Mouse (Mus musculus) neural tube, embryonic 12.5 days (tissue): ENCODE data around the gene Olig2. TPM values are rescaled to one million over a fixed set of nuclear protein-coding genes. Genes with fewer than 3 reads are reported as not detected.

Experiments
- ATAC-seq: fragments of 200-750 bp; cut with Nextera tagmentation; 2 replicates; pipeline ENCODE4 v1.8.0; 2017; ENCODE audit warnings: low read depth, mild to moderate bottlenecking, moderate TSS enrichment, moderate library complexity; ENCODE audit not compliant: low FRiP score
- H3K27ac ChIP-seq: fragments of 300-500 bp; sonication (generic); 2 replicates; pipeline ENCODE4 v1.5.1; 2016
- H3K27me3 ChIP-seq: fragments of 300-500 bp; sonication (generic); replicated peaks from 2 replicates; pipeline ENCODE4 v1.6.1; 2016; ENCODE audit warnings: mild to moderate bottlenecking
- H3K36me3 ChIP-seq: fragments of 300-500 bp; sonication (generic); 2 replicates; pipeline ENCODE4 v1.6.1; 2016; ENCODE audit warnings: mild to moderate bottlenecking
- H3K4me1 ChIP-seq: fragments of 300-500 bp; sonication (generic); 2 replicates; pipeline ENCODE4 v1.6.1; 2016
- H3K4me2 ChIP-seq: fragments of 300-500 bp; sonication (generic); replicated peaks from 2 replicates; pipeline ENCODE4 v1.6.1; 2016; ENCODE audit warnings: mild to moderate bottlenecking
- H3K4me3 ChIP-seq: fragments of 300-500 bp; sonication (generic); 2 replicates; pipeline ENCODE4 v1.5.1; 2016
- H3K9ac ChIP-seq: fragments of 300-500 bp; sonication (generic); 2 replicates; pipeline ENCODE4 v1.6.1; 2016; ENCODE audit warnings: mild to moderate bottlenecking
- H3K9me3 ChIP-seq: fragments of 300-500 bp; sonication (generic); 2 replicates; pipeline ENCODE4 v1.6.1; 2016; ENCODE audit warnings: mild to moderate bottlenecking
- WGBS: fragments of 180-500 bp; shearing (Covaris S2); methylation state at CpG from one replicate; pipeline ENCODE4 v1.1.7; 2016; 5-methylcytosine and 5-hydroxymethylcytosine counted together
- polyA plus RNA-seq: library from polyadenylated mRNA; unstranded; fragments of >200 nt; fragmentation: Nextera tagmentation; extraction: Ambion mirVana; gene quantifications from 2 replicates; pipeline ENCODE4 v1.2.1, GENCODE M21; 2016

Gene Olig2
- polyA plus RNA-seq, 1 experiment from 2014 or later = 2.9 TPM

- WGBS = 77% methylated on average over 6 of the region's 6 CpGs
- Histone ChIP-seq H3K9me3 (peaks cover 5% of the 10 kb centered on the region; the same call in 1 of the 2 replicates), H3K9ac (no peak overlapping the region), H3K27ac (no peak overlapping the region), H3K36me3 (no peaks in the 10 kb centered on the region), H3K4me1 (peaks cover 12% of the 10 kb centered on the region), H3K27me3 (peaks cover 99% of the 10 kb centered on the region), H3K4me2 (no peak overlapping the region), H3K4me3 (no peak overlapping the region)
- ATAC-seq = no peak
Measured at GRCm38 (mm10) chr16:91217948-91218347, 7.3 kb upstream of the Olig2 start.

- peaks cover 99% of the 10 kb centered on the region for H3K27me3 ChIP-seq
- peaks cover 5% of the 10 kb centered on the region; the same call in 1 of the 2 replicates for H3K9me3 ChIP-seq
- no peak overlapping the region for H3K4me3 ChIP-seq
- H3K27ac ChIP-seq = no peak overlapping the region
- no peaks in the 10 kb centered on the region for H3K36me3 ChIP-seq
- no peak overlapping the region for H3K9ac ChIP-seq
- H3K4me2 ChIP-seq = no peak overlapping the region
- no peak for ATAC-seq
- WGBS = 9% methylated on average over 14 of the region's 14 CpGs
- peaks cover 14% of the 10 kb centered on the region for H3K4me1 ChIP-seq
Measured at GRCm38 (mm10) chr16:91219246-91219645, 6.0 kb upstream of the Olig2 start.

GRCm38 (mm10) chr16:91222171-91222642, 3.0 kb upstream of the Olig2 start:
- WGBS = 1% methylated on average over 25 of the region's 25 CpGs
- Histone ChIP-seq H3K4me2 (peak overlapping the region; percentile 27; the same call in 1 of the 2 replicates), H3K4me3 (0 out of 2 replicates have a peak overlapping the region, but pooled peaks have one; percentile 2), H3K36me3 (no peaks in the 10 kb centered on the region), H3K27me3 (peaks cover 99% of the 10 kb centered on the region), H3K9ac (no peak overlapping the region), H3K27ac (no peak overlapping the region), H3K9me3 (peaks cover 5% of the 10 kb centered on the region; the same call in 1 of the 2 replicates), H3K4me1 (peaks cover 26% of the 10 kb centered on the region)
- ATAC-seq = no peak

GRCm38 (mm10) chr16:91222643-91223271, 2.5 kb upstream of the Olig2 start:
- Histone ChIP-seq H3K27me3 (peaks cover 100% of the 10 kb centered on the region), H3K4me3 (no peak overlapping the region), H3K9me3 (peaks cover 5% of the 10 kb centered on the region; the same call in 1 of the 2 replicates), H3K4me2 (peak overlapping the region; percentile 27; the same call in 1 of the 2 replicates), H3K27ac (no peak overlapping the region), H3K9ac (no peak overlapping the region), H3K36me3 (no peaks in the 10 kb centered on the region), H3K4me1 (peaks cover 27% of the 10 kb centered on the region)
- ATAC-seq = no peak
- under 1% methylated on average over 27 of the region's 27 CpGs for WGBS

GRCm38 (mm10) chr16:91223327-91224067, 1.8 kb upstream of the Olig2 start:
- Histone ChIP-seq H3K4me2 (0 out of 2 replicates have a peak overlapping the region, but pooled peaks have one; percentile 1), H3K27ac (no peak overlapping the region), H3K9me3 (no peaks in the 10 kb centered on the region), H3K36me3 (no peaks in the 10 kb centered on the region), H3K9ac (no peak overlapping the region), H3K4me3 (no peak overlapping the region), H3K27me3 (peaks cover 100% of the 10 kb centered on the region), H3K4me1 (peaks cover 27% of the 10 kb centered on the region)
- WGBS = under 1% methylated on average over 35 of the region's 35 CpGs
- ATAC-seq = no peak

- no peak for ATAC-seq
- Histone ChIP-seq H3K9me3 (no peaks in the 10 kb centered on the region), H3K4me2 (no peak overlapping the region), H3K4me1 (peaks cover 27% of the 10 kb centered on the region), H3K9ac (no peak overlapping the region), H3K27me3 (peaks cover 100% of the 10 kb centered on the region), H3K27ac (no peak overlapping the region), H3K4me3 (no peak overlapping the region), H3K36me3 (no peaks in the 10 kb centered on the region)
- WGBS = 5% methylated on average over 10 of the region's 10 CpGs
Measured at GRCm38 (mm10) chr16:91224068-91224402, 1.2 kb upstream of the Olig2 start.

- Histone ChIP-seq H3K36me3 (no peaks in the 10 kb centered on the region), H3K4me2 (peak overlapping the region; percentile 44), H3K9ac (no peak overlapping the region), H3K4me3 (peak overlapping the region; percentile 24; the same call in 1 of the 2 replicates), H3K27ac (no peak overlapping the region), H3K4me1 (peaks cover 27% of the 10 kb centered on the region), H3K27me3 (peaks cover 100% of the 10 kb centered on the region), H3K9me3 (no peaks in the 10 kb centered on the region)
- ATAC-seq = no peak
- WGBS = under 1% methylated on average over 26 of the region's 26 CpGs
Measured at GRCm38 (mm10) chr16:91224481-91225232, 600 bp upstream of the Olig2 start.

GRCm38 (mm10) chr16:91226038-91226882, 1.0 kb downstream of the Olig2 start:
- Histone ChIP-seq H3K9ac (no peak overlapping the region), H3K4me1 (peaks cover 23% of the 10 kb centered on the region), H3K9me3 (no peaks in the 10 kb centered on the region), H3K4me2 (peak overlapping the region; percentile 3), H3K27me3 (peaks cover 100% of the 10 kb centered on the region), H3K36me3 (no peaks in the 10 kb centered on the region), H3K27ac (no peak overlapping the region), H3K4me3 (peak overlapping the region; percentile 19)
- no peak for ATAC-seq
- WGBS = under 1% methylated on average over 60 of the region's 60 CpGs

- H3K9me3 ChIP-seq = no peaks in the 10 kb centered on the region
- peak overlapping the region; percentile 19; the same call in 1 of the 2 replicates for H3K4me3 ChIP-seq
- no peak overlapping the region for H3K27ac ChIP-seq
- H3K4me1 ChIP-seq = peaks cover 21% of the 10 kb centered on the region
- peak overlapping the region; percentile 29 for H3K4me2 ChIP-seq
- peaks cover 100% of the 10 kb centered on the region for H3K27me3 ChIP-seq
- ATAC-seq = no peak
- no peak overlapping the region for H3K9ac ChIP-seq
- H3K36me3 ChIP-seq = no peaks in the 10 kb centered on the region
- under 1% methylated on average over 82 of the region's 85 CpGs for WGBS
Measured at GRCm38 (mm10) chr16:91226883-91227759, 1.9 kb downstream of the Olig2 start.

GRCm38 (mm10) chr16:91227760-91228043, 2.4 kb downstream of the Olig2 start:
- peaks cover 100% of the 10 kb centered on the region for H3K27me3 ChIP-seq
- no peak overlapping the region for H3K27ac ChIP-seq
- H3K4me2 ChIP-seq = 0 out of 2 replicates have a peak overlapping the region, but pooled peaks have one; percentile 29
- H3K4me1 ChIP-seq = peaks cover 16% of the 10 kb centered on the region
- no peaks in the 10 kb centered on the region for H3K9me3 ChIP-seq
- H3K4me3 ChIP-seq = no peak overlapping the region
- WGBS = 1% methylated on average over 6 of the region's 6 CpGs
- no peak for ATAC-seq
- H3K9ac ChIP-seq = no peak overlapping the region
- no peaks in the 10 kb centered on the region for H3K36me3 ChIP-seq
